Mouse (Mus musculus) ES-Bruce4 (cell line): ENCODE measurements at regions not wholly inside any gene's neighbourhood (a gene's known extent, or its start where the extent isn't known, plus 50 kb on each side); places are given as distances from the start of the nearest gene placed in this dataset.

Source experiments
- CTCF ChIP-seq: IDR thresholded peaks from one replicate; pipeline ENCODE4 v1.8.1; 2011; ENCODE audit warnings: low read depth, low read length
- POLR2A ChIP-seq: IDR thresholded peaks from one replicate; pipeline ENCODE4 v1.8.1; 2011; ENCODE audit warnings: low read length; ENCODE audit not compliant: insufficient read depth

DNA sequence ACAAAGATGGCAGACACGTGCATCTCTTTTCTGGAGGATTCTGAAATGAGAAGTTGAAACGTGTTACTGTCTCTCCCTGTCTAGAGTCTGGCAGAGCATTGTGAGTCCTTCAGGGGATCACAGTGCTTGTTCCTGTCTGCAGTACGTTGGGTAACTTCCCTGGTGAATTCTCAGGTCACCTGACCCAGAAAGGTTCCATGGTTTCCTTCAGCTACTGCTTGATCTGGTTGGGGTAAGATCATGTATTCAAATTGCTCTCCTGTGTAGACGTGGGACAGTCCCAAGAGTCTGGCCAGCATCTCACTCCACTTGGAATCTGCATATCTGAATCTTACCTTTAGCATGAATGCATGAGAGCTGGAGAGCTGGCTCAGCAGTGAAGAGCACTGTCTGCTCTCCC lies 350.0 kb downstream of the Gpat3 start:
- no peak for TF ChIP-seq POLR2A
- TF ChIP-seq CTCF: no peak
